Mouse (Mus musculus) adrenal gland, adult 18-20 months (tissue): ENCODE measurements around the gene Slco1a6. TPM values are rescaled to one million over a fixed set of nuclear protein-coding genes. Genes with fewer than 3 reads are reported as not detected.
"Not testable (repeated sequence)": the region's sequence is repeated elsewhere in the genome, so short reads cannot be mapped to it uniquely, and the experiment has no call there.

Experiments
- DNase-seq, 2 experiments: peaks; one replicate each; pipeline ENCODE4 v3.0.0; 2021 to 2022; ENCODE audit warnings: low spot score in 2 of 2
- long read RNA-seq, 2 experiments: library from polyadenylated mRNA; stranded (forward); transcript quantifications; one replicate each; pipeline ENCODE4 v2.0.0; 2021
- total RNA-seq, 2 experiments: library from RNA; stranded (reverse); gene quantifications; 1 replicate in 1 of 2; 2 replicates in 1 of 2; pipeline ENCODE4 v1.2.3; 2021

Slco1a6 gene
- not detected for total RNA-seq
- long read RNA-seq, experiment 1, result 0 reads
- long read RNA-seq, experiment 2, partial matches to known transcripts, result 0 of 1 reads
- long read RNA-seq, experiment 2, other reads (novel, unspliced or antisense), result 1 of 1 reads

- DNase-seq, result no peak
These were observed at the start of gene Slco1a6 for GRCm38 (mm10) chr6:142208421-142208820. Gene Slco1a6 (minus strand): TSS chr6:142208521.

GRCm38 (mm10) chr6:142250738-142251307 lies 42.5 kb upstream of the Slco1a6 start:
- not testable (repeated sequence) for DNase-seq

DNA sequence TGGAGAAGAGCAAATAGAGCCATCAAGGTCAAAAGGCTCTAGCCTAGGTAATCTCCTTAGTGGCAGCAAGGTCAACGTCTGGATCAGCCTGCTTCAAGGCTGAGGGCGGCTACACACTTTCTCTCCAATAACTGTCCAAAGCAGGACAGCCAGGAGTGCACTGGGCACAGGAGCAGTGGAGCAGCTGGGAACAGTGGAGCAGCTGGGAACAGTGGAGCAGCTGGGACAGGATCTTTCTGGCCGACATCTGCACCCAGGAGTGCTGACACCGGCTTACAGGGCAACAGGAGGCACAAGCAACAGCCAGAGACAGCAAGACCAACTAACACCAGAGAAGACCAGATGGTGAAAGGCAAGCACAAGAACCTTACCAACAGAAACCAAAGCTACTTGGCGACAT lies 36.7 kb upstream of the Slco1a6 start:
- no peak for DNase-seq

GRCm38 (mm10) chr6:142239468-142239867 lies 31.1 kb upstream of the Slco1a6 start:
- no peak for DNase-seq

DNA sequence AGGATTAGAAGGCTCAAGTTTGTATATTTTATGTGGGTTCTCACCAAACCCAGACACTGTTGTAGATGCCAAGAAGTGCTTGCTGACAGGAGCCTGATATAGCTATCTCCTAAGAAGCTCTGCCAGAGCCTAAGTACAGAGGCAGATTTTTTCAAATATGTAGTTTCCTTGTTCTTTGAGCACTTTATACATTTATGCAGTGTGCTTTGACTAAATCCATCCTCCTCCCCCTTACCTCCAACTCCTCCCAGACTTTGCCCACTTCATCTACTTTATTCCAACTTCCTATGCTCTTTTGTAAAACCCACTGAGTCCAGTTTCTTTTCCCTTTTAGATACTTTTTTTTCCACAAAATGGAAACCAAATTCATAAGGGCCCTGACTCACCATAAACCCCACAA lies 11.8 kb upstream of the Slco1a6 start:
- DNase-seq, result no peak

GRCm38 (mm10) chr6:142211821-142212220 lies 3.5 kb upstream of the Slco1a6 start:
- no peak for DNase-seq

GRCm38 (mm10) chr6:142209749-142210148 lies 1.4 kb upstream of the Slco1a6 start:
- DNase-seq, result no peak

DNA sequence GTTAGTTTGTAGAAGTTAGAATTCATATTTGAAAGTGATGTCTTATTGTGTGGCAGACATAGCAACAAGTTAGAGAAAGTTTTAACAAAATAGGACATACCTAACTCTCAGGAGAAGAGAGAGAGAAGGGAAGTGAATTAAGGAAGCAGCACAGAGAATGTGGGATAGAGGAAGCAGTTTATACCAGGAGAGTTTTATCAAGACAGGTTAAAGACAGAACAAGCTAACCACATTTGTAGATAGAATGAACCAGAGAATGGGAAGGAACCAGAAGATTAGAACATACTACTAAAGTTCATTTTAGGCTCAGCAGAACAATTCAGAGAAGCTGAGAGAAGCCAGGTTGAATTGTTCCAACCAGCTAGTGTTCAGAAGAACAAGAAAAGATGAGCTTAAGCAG lies 7.8 kb downstream of the Slco1a6 start:
- no peak for DNase-seq

DNA sequence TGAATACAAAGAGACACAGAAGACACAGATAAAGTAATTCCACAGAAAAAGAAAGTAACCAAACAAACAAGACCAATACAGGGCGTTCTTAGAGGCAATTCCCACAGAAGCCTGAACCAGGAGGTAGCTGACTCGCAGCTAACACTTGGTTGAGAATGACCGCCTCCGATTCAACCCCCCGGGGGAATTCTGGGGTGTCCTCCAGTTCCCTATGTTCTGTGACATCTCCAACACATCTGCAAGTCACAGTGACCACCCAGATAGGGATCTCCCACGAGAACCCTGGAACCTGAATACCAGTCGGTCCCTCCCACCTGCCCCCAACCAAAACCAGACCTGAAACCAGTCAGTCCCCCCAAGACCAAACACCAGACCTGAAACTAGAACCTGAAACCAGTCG lies 14.1 kb downstream of the Slco1a6 start:
- DNase-seq, result no peak

DNA sequence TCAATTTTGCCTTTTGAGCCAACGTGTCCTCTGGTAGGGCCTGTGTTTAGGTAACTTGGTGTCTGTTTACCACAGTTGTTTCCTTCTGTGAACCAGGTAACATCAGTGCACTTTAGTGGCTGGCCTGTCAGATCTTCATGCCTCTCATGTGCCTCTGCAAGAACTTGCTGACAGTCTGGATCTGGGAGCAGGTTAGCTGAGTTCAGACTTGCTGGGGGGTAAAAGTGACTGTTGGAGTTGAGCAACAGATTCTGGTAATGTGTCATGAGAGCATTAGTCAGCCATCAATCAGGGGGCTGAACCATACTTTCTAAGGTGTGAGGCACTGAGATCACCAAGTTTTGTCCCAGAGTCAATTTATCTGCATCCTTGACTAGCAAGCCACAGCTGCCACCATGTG lies 16.4 kb downstream of the Slco1a6 start:
- no peak for DNase-seq

DNA sequence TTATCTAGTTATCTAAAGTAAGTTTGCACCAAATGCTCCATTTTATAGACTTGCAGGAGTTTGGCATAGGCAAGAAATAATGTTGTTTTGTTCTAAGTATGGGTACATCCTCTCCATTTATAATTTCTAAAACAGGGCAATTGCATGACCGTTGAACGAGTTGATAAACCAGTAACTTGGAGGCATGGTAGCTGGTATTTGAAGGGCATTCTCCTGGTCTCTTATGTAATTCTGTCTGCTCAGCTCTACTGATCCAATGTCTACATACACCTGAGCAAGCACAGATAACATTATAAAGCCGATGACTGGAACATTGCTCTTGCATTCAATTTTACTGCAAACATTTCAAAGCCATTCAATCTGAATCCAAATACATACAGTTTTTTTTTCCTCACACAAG lies 20.9 kb downstream of the Slco1a6 start:
- no peak for DNase-seq

GRCm38 (mm10) chr6:142185868-142186415 lies 22.4 kb downstream of the Slco1a6 start:
- no peak for DNase-seq

DNA sequence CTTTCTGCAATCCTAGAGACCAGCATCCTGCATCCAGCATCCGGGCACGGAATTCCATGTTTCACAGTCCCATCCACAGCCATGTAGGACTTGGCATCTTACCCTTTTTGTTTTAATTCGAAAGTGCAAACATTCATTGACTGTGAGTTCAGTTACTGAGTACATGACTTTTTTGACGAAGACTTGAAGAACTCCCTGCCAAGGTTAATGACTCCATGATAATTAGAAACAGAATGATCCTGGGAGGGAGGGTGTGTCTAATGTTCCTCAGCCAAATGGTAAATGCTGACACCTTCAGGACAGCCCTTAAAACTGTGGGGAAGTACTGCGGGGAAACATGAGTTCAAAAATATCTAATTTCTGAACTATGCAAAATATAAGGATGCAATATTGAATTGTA lies 44.9 kb downstream of the Slco1a6 start:
- DNase-seq, result no peak

- no peak for DNase-seq
These were observed 47.1 kb downstream of the Slco1a6 start for GRCm38 (mm10) chr6:142161171-142161570.

DNA sequence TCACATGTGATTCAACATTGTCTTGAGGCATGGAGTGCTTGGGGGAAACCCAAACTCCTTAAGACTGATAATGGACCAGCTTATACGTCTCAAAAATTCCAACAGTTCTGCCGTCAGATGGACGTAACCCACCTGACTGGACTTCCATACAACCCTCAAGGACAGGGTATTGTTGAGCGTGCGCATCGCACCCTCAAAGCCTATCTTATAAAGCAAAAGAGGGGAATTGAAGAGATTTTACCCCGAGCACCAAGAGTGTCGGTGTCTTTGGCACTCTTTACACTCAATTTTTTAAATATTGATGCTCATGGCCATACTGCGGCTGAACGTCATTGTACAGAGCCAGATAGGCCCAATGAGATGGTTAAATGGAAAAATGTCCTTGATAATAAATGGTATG lies 54.2 kb downstream of the Slco1a6 start:
- peak; percentile 6 to 21 for DNase-seq

- DNase-seq, result no peak
These were observed 60.0 kb downstream of the Slco1a6 start for GRCm38 (mm10) chr6:142148371-142148770.

GRCm38 (mm10) chr6:142111667-142112305 lies 96.5 kb downstream of the Slco1a6 start:
- no peak for DNase-seq

- DNase-seq, result no peak
These were observed 117.2 kb downstream of the Slco1a6 start for GRCm38 (mm10) chr6:142091126-142091525.

DNA sequence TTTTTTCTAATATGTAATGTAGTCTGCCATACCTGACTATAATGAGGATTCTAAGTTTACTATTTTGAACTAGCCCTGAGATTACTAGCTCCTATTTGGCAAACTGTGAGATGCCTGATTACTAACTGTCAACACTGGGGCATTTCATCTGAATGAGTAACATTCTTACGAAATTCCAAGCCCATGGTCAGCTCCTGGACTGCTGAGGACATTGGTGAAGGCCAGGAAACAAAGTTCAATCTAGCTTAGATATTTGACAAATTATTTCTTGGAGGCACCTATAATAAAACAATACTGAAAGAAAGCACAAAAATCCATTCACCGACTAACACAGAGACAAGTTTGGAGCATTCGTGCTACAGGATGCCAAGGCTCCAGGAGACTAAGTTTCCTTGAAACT lies 150.0 kb downstream of the Slco1a6 start:
- not testable (repeated sequence) for DNase-seq

DNA sequence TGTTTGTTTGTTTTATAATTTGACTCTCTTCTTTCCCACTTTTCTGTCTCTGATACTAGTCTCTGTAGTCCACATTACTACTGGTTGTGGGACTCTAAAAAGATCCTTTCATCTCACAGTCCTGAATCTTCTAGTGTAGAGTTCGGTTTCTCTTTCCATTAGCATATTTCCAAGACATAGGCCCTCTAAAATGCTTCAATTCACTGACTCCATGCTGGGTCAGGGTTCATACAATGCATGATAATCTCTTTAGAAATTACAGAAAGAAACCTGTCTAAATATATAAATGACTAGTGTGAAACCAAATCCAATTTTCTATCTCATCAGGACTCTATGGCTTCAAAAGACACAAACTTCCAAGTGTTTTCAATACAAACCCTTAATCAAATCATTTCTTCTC lies 160.6 kb downstream of the Slco1a6 start:
- DNase-seq, result no peak

DNA sequence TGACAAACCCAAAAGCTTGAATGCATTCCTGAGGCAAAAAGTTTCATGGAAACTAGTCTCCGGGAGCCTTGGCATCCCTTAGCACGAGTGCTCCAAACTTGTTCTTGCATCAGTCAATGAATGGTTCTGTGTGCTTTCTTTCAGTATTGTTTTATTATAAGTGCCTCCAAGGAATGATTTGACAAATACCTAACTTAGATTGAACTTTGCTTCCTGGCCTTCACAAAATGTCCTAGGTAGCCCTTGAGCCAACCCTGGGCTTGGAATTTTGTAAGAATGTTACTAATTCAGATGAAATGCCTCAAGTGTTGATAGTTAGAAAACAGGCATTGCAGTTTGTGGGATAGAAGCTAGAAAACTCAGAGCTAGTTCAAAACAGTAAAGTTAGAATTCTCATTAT lies 162.6 kb downstream of the Slco1a6 start:
- no peak for DNase-seq

DNA sequence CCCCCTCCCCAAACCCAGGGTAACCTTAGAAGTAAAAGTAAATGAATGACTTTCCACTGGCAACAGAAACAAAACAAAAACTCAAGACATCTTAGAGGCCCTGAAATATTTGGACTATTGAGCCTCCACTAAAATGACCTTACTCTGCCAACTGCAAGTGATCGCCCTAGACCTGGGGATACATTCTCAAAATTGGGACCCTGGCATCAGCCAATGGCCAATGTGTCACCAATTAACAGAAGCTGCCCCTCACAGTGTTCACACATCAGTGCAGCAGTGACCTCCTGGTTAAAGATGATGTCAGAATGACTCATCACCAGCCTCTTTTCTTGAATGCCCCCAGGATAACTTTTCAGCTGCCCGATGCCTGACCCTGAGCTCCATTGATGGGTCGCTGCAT lies 166.4 kb downstream of the Slco1a6 start:
- DNase-seq, result no peak
